Mouse (Mus musculus) Patski (cell line): Measurements from ENCODE around the gene Rpp14. TPM values are rescaled to one million over a fixed set of nuclear protein-coding genes. Genes with fewer than 3 reads are reported as not detected.

ENCODE experiments used
- ATAC-seq: fragments of 100-300 bp; one replicate; pipeline ENCODE4 v1.8.0; 2021
- CTCF ChIA-PET: fragments of 350-600 bp; sonication (Branson Sonifier 250); formaldehyde crosslinking; loops from one replicate; lab custom pipeline; 2022; ENCODE audit warnings: inconsistent platforms; lab: Charles Lee
- POLR2A ChIA-PET: fragments of 350-600 bp; sonication (Branson Sonifier 250); formaldehyde crosslinking; loops from one replicate; lab custom pipeline; 2022; ENCODE audit warnings: antibody characterized with exemption, inconsistent platforms; lab: Charles Lee
- DNase-seq: peaks from one replicate; pipeline ENCODE4 v3.0.0-alpha.2; 2011; ENCODE audit warnings: low read depth, low spot score
- H3K27me3 ChIP-seq: fragments of 371-371 bp; one replicate; pipeline ENCODE4 v1.5.1; 2021
- CTCF ChIP-seq: fragments of 100-300 bp; IDR thresholded peaks from one replicate; pipeline ENCODE4 v1.5.1; 2021
- in situ Hi-C: fragments of 300-500 bp; cut with MboI; formaldehyde crosslinking; loops from 3 replicates; pipeline ENCODE4 v1.11.1; 2018; ENCODE audit warnings: low pct_unique_long_range_greater_than_20kb, mixed read lengths
- polyA plus RNA-seq: library from polyadenylated mRNA; unstranded; gene quantifications from one replicate; pipeline ENCODE4 v1.2.3, GENCODE M21; 2021

Gene Rpp14
- polyA plus RNA-seq, 1 experiment from 2014 or later = 28.7 TPM

DNA sequence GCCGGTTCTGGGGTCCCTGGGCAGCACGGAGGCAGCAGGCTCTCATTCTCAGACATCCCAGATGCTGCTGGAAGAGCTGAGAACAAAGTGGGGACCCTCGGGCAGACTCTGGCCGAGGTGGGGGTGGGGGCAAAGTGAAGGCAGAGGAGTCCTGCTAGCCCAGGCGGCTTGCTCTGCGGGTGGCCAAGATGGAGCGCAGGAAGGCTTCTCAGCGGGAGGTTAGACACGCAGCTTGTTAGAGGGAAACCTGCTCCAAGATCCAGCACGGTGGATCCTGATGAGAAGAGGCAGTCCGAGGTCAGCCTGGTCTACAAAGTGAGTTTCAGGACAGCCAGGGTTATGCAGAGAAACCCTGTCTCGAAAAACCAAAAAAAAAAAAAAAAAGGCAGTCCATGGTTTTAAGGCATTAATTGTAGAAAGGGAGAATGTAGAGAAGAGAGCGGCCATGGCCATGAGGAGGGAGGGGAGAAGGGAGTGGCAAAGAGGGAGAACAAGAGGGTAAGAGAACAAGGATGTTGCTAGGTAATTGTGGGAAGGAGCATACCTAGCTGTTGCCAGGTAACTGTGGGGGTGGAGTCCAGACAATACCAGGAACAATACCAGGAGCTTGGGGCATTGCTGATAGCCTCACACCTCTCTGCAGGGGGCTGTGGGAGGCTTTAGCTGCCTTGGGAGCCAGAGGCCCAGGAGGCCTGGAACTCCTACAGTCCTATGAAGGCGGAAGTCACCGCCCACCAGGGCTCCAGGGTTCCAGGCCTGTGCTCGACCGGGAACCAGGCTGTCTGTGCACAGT lies 25.7 kb upstream of the Rpp14 start:
- POLR2A ChIA-PET = no interaction called here
- no peak for TF ChIP-seq CTCF
- DNase-seq = no peak
- H3K27me3 ChIP-seq = no peaks in the 10 kb centered on the region
- CTCF ChIA-PET = interaction anchor here (0.7 kb wide), 1 partner anchor 99 kb away, joined by 3 read pairs; no protein-coding TSS in a partner anchor
- in situ Hi-C loops = no loop called here
- ATAC-seq = no peak

DNA sequence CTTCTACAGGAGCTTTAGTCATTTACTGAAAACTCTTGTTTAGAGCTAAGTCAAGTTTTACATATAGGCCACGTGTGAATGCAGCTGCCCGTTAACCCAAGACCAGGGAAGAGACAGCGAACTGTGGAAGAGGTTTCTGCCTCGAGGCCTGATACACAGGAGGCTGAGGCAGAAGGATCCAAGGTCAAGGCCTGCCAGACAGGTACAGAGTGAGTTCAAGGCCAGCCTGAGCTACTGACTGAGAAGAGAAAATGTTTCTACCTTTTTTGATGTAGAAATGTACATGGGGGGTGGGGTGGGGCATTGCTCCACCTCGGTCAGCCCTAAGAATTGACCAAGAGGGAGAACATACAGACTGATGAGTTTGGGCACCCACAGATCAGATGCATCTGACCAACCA lies 24.1 kb upstream of the Rpp14 start:
- in situ Hi-C loops = no loop called here
- POLR2A ChIA-PET = no interaction called here
- DNase-seq (no peak), ATAC-seq (no peak)
- CTCF ChIA-PET = interaction anchor here (1.3 kb wide), 1 partner anchor 20 kb away, joined by 3 read pairs; no protein-coding TSS in a partner anchor
- TF ChIP-seq CTCF = no peak
- no peaks in the 10 kb centered on the region for H3K27me3 ChIP-seq

DNA sequence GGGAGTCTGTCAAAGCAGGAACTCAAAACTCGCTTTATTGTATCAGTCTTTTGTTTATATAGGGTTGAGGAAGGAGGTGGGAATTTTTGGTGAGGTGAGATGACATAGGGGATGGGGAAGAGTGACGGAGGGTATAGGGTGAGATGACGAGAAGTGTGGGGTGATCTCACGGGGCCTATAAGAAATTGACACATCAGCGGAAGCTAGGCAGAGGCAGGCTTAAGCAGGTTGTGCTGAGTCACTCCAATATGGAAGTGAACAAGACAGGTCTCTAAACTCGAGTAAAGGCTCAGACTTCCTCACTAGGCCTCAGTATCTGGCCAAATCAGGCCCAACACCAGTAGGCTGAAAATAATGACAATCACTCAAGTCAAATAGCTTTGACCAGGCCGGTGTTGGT lies 20.2 kb upstream of the Rpp14 start:
- ATAC-seq = no peak
- no peaks in the 10 kb centered on the region for H3K27me3 ChIP-seq
- POLR2A ChIA-PET = no interaction called here
- no peak for DNase-seq
- TF ChIP-seq CTCF = no peak
- in situ Hi-C loops = no loop called here
- CTCF ChIA-PET = interaction anchor here (1.3 kb wide), 1 partner anchor 12 kb away, joined by 3 read pairs; no protein-coding TSS in a partner anchor

DNA sequence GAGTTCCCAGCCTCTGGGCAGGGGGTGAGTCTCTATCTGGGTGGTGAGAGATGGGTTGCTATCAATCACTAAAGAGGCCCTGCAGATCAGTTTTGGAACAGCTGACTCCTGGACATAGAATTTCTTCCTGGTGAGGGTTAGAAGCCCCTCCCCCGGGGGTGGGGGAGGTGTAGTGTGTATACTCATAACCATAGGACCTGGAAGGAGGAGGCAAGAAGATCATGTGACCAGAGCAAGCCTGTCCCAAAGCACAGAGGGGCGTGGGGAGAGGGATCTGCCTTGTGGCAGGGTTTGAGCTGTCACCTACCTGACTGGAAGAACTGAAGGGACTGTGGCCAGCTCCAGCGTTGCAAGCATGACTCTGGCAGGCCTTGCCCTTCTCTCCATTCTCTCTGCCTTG lies 18.1 kb upstream of the Rpp14 start:
- no peak for TF ChIP-seq CTCF
- H3K27me3 ChIP-seq = no peaks in the 10 kb centered on the region
- DNase-seq (no peak), ATAC-seq (no peak)
- CTCF ChIA-PET = interaction anchor here (0.7 to 1.3 kb wide), 2 partner anchors 17 to 172 kb away, joined by 3 to 4 read pairs; no protein-coding TSS in a partner anchor
- POLR2A ChIA-PET = no interaction called here
- in situ Hi-C loops = no loop called here

DNA sequence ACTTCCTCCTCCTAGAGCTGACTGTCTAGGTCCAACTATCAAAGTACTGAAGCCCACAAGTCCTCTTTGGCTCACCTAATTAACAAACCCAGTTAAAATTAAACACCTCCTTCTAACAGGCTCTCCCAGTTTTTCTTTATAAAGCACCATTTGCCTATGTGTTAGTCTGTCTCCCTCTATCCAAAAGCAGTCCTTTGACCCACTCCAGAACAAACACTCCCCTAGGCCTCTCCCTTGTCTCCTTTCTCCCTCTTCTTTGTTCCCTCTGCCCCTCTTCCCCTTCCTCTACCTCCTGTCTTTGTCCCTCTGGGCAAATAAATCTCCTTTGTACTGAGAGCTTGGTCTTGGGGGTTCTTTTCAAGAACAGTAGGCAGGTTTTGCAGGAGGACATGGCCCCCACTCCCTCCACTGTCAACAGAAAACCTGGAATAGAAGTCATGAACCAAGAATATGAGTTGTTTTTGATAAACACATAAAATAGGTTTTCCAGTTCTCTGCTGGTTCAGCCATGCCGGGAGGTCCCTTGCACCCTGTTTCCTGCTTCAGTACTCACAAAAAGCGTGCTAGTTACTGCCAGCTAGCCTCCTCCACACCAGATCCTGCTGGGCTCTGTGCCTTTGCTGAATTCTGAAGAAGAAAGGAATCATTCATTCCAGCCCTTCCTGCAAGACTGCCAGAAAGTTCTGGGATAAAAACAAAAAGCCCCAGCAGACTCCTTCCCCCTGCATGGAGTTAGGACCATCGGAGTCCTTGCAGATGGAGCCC lies 17.4 kb upstream of the Rpp14 start:
- H3K27me3 ChIP-seq = no peaks in the 10 kb centered on the region
- in situ Hi-C loops = no loop called here
- POLR2A ChIA-PET = no interaction called here
- no peak for TF ChIP-seq CTCF
- CTCF ChIA-PET = interaction anchor here (0.7 to 1.3 kb wide), 2 partner anchors 17 to 172 kb away, joined by 3 to 4 read pairs; no protein-coding TSS in a partner anchor
- ATAC-seq = no peak
- no peak for DNase-seq

DNA sequence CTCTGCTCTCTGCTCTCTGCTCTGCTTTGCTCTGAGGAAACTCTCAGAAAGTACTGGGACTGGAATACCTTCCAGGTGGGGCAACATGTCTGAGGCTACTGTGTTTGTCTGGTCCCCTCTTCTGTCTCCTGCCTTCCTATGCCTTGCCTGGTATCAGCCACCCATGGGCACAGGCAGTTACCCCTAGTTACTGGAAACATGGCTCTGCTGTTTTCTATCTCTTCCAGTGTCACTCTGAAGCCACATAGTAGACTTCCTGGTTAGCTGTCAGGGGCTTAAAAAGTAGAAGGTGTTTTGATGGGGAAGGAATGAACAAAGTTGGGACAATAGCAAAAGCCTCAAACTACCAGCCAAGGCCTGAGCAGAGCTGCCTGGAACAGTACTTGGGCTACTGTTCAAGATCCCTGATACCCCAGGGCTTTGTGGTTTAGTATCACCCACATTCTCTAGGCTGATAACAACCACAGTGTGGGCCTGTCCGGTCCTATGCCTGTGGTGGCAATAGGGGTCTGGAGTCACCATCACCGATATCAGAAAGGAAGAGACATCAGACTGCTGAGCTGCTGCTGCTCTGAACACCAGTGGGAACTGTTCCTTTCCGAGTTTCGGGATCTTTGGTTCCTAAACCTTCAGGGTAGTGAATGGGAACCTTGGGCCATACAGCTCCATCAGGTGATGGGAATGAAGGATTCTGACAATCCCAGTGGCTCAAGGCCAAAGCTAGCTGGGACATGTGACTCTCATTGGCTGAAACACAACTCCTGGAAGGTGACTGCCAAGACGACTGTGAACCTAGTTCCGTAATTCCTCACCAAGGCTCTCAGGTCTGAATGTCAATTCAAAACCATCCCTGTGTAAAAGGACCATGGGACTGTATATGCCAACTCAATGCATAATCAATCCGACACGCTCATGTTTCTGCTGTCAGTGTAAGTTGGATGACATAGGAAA lies 16.1 kb upstream of the Rpp14 start:
- no peak for TF ChIP-seq CTCF
- ATAC-seq (no peak), DNase-seq (no peak)
- H3K27me3 ChIP-seq = no peaks in the 10 kb centered on the region
- CTCF ChIA-PET = interaction anchor here (0.7 kb wide), 1 partner anchor 71 kb away, joined by 3 read pairs; no protein-coding TSS in a partner anchor
- POLR2A ChIA-PET = interaction anchor here (0.5 to 0.6 kb wide), 2 partner anchors 11 to 28 kb away, joined by 3 to 5 read pairs; no protein-coding TSS in a partner anchor
- in situ Hi-C loops = no loop called here

DNA sequence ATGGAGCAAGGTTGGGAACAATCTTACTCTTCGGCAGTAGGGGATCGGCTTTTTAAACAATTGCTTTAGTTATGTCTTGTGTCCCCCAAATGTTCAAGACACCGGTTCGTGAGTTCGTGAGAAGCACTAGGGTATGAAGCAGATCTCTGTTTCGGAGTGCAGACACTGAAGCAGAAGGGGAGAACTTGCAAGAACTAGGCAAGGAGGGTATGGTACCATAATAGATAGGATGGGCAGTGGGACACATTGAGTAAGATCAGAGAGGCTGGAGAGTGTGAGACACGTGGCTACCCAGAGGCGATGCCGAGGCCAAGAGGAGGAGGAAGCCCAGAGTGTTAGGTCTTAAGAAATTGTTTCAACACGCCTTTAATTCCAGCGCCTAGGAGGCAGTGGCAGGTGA lies 551 bp downstream of the Rpp14 start:
- H3K27me3 ChIP-seq = no peaks in the 10 kb centered on the region
- DNase-seq (peak; percentile 17), ATAC-seq (peak; percentile 76)
- TF ChIP-seq CTCF = no peak
- POLR2A ChIA-PET = interaction anchor here (0.7 kb wide), 1 partner anchor 286 kb away, joined by 5 read pairs; no protein-coding TSS in a partner anchor
- CTCF ChIA-PET = no interaction called here
- in situ Hi-C loops = no loop called here

DNA sequence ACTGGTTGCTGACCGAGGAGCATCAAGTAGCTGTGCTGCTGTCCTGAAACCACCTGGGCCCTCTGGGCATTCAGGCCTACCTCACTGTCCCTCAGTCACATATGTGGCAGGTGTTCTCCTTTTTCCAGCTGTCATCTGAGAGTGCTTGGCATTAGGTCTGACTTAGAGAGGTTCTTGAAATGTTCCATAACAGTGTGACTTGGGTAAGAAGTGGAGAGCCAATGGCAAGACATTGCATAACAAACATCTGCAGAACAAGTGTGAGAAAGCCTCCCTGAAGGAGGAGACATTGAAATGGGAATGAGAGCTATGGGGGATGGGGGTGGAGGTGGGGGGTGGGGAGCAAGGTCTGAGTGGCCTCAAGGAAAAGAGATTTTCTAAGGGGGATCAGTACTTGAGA lies 2.8 kb downstream of the Rpp14 start:
- ATAC-seq (no peak), DNase-seq (no peak)
- TF ChIP-seq CTCF = no peak
- POLR2A ChIA-PET = no interaction called here
- in situ Hi-C loops = no loop called here
- CTCF ChIA-PET = interaction anchor here (1.2 kb wide), 1 partner anchor 10 kb away, joined by 8 read pairs; no protein-coding TSS in a partner anchor
- no peaks in the 10 kb centered on the region for H3K27me3 ChIP-seq

DNA sequence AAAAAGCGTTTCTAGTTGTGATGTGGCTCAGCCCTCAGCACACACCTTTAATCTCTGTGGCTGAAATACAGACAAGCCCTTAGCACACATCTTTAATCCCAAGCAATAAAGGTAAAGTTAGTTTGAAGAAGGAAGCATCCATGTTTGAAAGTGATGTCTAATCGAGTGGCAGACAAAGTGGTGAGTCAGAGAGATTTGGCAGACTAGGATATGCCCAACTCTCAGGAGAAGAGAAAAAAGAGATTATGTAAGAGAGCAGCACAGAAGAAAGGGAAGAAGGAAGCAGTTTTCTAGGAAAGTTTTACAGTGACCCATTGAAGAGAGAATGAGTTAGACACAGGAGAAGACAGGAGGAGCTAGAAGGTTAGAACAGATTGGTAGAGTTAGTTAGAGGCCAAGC lies 8.8 kb downstream of the Rpp14 start:
- POLR2A ChIA-PET = interaction anchor here (0.5 kb wide), 1 partner anchor 174 kb away, joined by 3 read pairs; no protein-coding TSS in a partner anchor
- ATAC-seq (no peak), DNase-seq (no peak)
- no peak for TF ChIP-seq CTCF
- no peaks in the 10 kb centered on the region for H3K27me3 ChIP-seq
- in situ Hi-C loops = no loop called here
- CTCF ChIA-PET = no interaction called here
